Mouse (Mus musculus) embryonic facial prominence, embryonic 12.5 days (tissue): ENCODE data around the gene Cygb. TPM values are rescaled to one million over a fixed set of nuclear protein-coding genes. Genes with fewer than 3 reads are reported as not detected.
"Not testable (repeated sequence)": the region's sequence is repeated elsewhere in the genome, so short reads cannot be mapped to it uniquely, and the experiment has no call there.

Experiments used
- ATAC-seq: fragments of 200-750 bp; cut with Nextera tagmentation; 2 replicates; pipeline ENCODE4 v1.8.0; 2017; ENCODE audit not compliant: insufficient number of reproducible peaks, insufficient read depth, low FRiP score, low TSS enrichment
- H3K27ac ChIP-seq: fragments of 300-500 bp; sonication (generic); 2 replicates; pipeline ENCODE4 v1.5.1; 2016; ENCODE audit warnings: mild to moderate bottlenecking
- H3K27me3 ChIP-seq: fragments of 300-500 bp; sonication (generic); 2 replicates; pipeline ENCODE4 v1.6.1; 2016; ENCODE audit warnings: mild to moderate bottlenecking, moderate library complexity
- H3K36me3 ChIP-seq: fragments of 300-500 bp; sonication (generic); 2 replicates; pipeline ENCODE4 v1.6.1; 2016; ENCODE audit warnings: mild to moderate bottlenecking
- H3K4me1 ChIP-seq: fragments of 300-500 bp; sonication (generic); 2 replicates; pipeline ENCODE4 v1.6.1; 2016
- H3K4me2 ChIP-seq: fragments of 300-500 bp; sonication (generic); replicated peaks from 2 replicates; pipeline ENCODE4 v1.6.1; 2016; ENCODE audit warnings: mild to moderate bottlenecking, moderate library complexity
- H3K4me3 ChIP-seq: fragments of 300-500 bp; sonication (generic); 2 replicates; pipeline ENCODE4 v1.5.1; 2016; ENCODE audit warnings: mild to moderate bottlenecking
- H3K9ac ChIP-seq: fragments of 300-500 bp; sonication (generic); 2 replicates; pipeline ENCODE4 v1.6.1; 2016; ENCODE audit warnings: mild to moderate bottlenecking, moderate library complexity
- H3K9me3 ChIP-seq: fragments of 300-500 bp; sonication (generic); 2 replicates; pipeline ENCODE4 v1.6.1; 2016; ENCODE audit warnings: mild to moderate bottlenecking, moderate library complexity
- WGBS: fragments of 180-500 bp; shearing (Covaris S2); methylation state at CpG from one replicate; pipeline ENCODE4 v1.1.7; 2016; 5-methylcytosine and 5-hydroxymethylcytosine counted together
- polyA plus RNA-seq: library from polyadenylated mRNA; unstranded; fragments of >200 nt; fragmentation: Nextera tagmentation; extraction: Ambion mirVana; gene quantifications from 2 replicates; pipeline ENCODE4 v1.2.1, GENCODE M21; 2016

Cygb gene
- polyA plus RNA-seq, 1 experiment from 2014 or later, result 7.1 TPM

- Histone ChIP-seq H3K9me3 (no peaks in the 10 kb centered on the region), H3K4me2 (peak overlapping the region; percentile 79), H3K4me3 (peak overlapping the region; percentile 90), H3K36me3 (peaks cover 41% of the 10 kb centered on the region), H3K4me1 (peaks cover 33% of the 10 kb centered on the region), H3K27me3 (no peaks in the 10 kb centered on the region), H3K27ac (peak overlapping the region; percentile 42), H3K9ac (peak overlapping the region; percentile 87)
- no peak for ATAC-seq
- under 1% methylated on average over 24 of the region's 24 CpGs for WGBS
Observed at GRCm38 (mm10) chr11:116671845-116672434, 17.8 kb upstream of the Cygb start.

GRCm38 (mm10) chr11:116671112-116671844, 17.2 kb upstream of the Cygb start:
- Histone ChIP-seq H3K4me1 (peaks cover 33% of the 10 kb centered on the region), H3K36me3 (peaks cover 34% of the 10 kb centered on the region), H3K4me2 (peak overlapping the region; percentile 79), H3K4me3 (peak overlapping the region; percentile 90), H3K27me3 (no peaks in the 10 kb centered on the region), H3K9me3 (no peaks in the 10 kb centered on the region), H3K27ac (peak overlapping the region; percentile 24), H3K9ac (peak overlapping the region; percentile 87)
- ATAC-seq, result peak; percentile 80
- 1% methylated on average over 45 of the region's 45 CpGs for WGBS

GRCm38 (mm10) chr11:116670386-116670785, 16.3 kb upstream of the Cygb start:
- H3K27ac ChIP-seq, result no peak overlapping the region
- peaks cover 36% of the 10 kb centered on the region for H3K4me1 ChIP-seq
- H3K9ac ChIP-seq, result no peak overlapping the region
- no peak for ATAC-seq
- H3K4me3 ChIP-seq, result no peak overlapping the region
- no peaks in the 10 kb centered on the region for H3K27me3 ChIP-seq
- peak overlapping the region; percentile 79; the same call in 1 of the 2 replicates for H3K4me2 ChIP-seq
- WGBS, result 71% methylated on average over 7 of the region's 7 CpGs
- no peaks in the 10 kb centered on the region for H3K9me3 ChIP-seq
- H3K36me3 ChIP-seq, result peaks cover 25% of the 10 kb centered on the region

GRCm38 (mm10) chr11:116669787-116670365, 15.8 kb upstream of the Cygb start:
- H3K4me3 ChIP-seq, result no peak overlapping the region
- no peak overlapping the region for H3K4me2 ChIP-seq
- H3K27ac ChIP-seq, result no peak overlapping the region
- WGBS, result 46% methylated on average over 13 of the region's 13 CpGs
- H3K4me1 ChIP-seq, result peaks cover 40% of the 10 kb centered on the region
- H3K36me3 ChIP-seq, result peaks cover 20% of the 10 kb centered on the region
- no peaks in the 10 kb centered on the region for H3K27me3 ChIP-seq
- H3K9me3 ChIP-seq, result no peaks in the 10 kb centered on the region
- no peak overlapping the region for H3K9ac ChIP-seq
- ATAC-seq, result no peak

- Histone ChIP-seq H3K27ac (no peak overlapping the region), H3K9me3 (no peaks in the 10 kb centered on the region), H3K4me1 (peaks cover 37% of the 10 kb centered on the region), H3K9ac (no peak overlapping the region), H3K4me3 (no peak overlapping the region), H3K4me2 (no peak overlapping the region), H3K36me3 (peaks cover 14% of the 10 kb centered on the region), H3K27me3 (no peaks in the 10 kb centered on the region)
- no peak for ATAC-seq
- 38% methylated on average over 5 of the region's 5 CpGs for WGBS
Observed at GRCm38 (mm10) chr11:116669316-116669715, 15.2 kb upstream of the Cygb start.

GRCm38 (mm10) chr11:116668839-116669238, 14.7 kb upstream of the Cygb start:
- no peak overlapping the region for H3K4me3 ChIP-seq
- WGBS, result 41% methylated on average over 7 of the region's 7 CpGs
- no peak overlapping the region for H3K27ac ChIP-seq
- H3K4me2 ChIP-seq, result no peak overlapping the region
- H3K9me3 ChIP-seq, result no peaks in the 10 kb centered on the region
- no peaks in the 10 kb centered on the region for H3K27me3 ChIP-seq
- H3K4me1 ChIP-seq, result peaks cover 39% of the 10 kb centered on the region
- no peak overlapping the region for H3K9ac ChIP-seq
- no peak for ATAC-seq
- H3K36me3 ChIP-seq, result peaks cover 10% of the 10 kb centered on the region

GRCm38 (mm10) chr11:116668381-116668825, 14.3 kb upstream of the Cygb start:
- peaks cover 5% of the 10 kb centered on the region for H3K36me3 ChIP-seq
- no peak overlapping the region for H3K4me3 ChIP-seq
- WGBS, result 81% methylated on average over 10 of the region's 10 CpGs
- H3K27me3 ChIP-seq, result 0 out of 2 replicates have a peak, but pooled peaks cover 2% of the 10 kb centered on the region
- H3K27ac ChIP-seq, result no peak overlapping the region
- no peak for ATAC-seq
- no peak overlapping the region for H3K9ac ChIP-seq
- peaks cover 40% of the 10 kb centered on the region for H3K4me1 ChIP-seq
- no peaks in the 10 kb centered on the region for H3K9me3 ChIP-seq
- no peak overlapping the region for H3K4me2 ChIP-seq

GRCm38 (mm10) chr11:116667930-116668329, 13.8 kb upstream of the Cygb start:
- 79% methylated on average over 8 of the region's 8 CpGs for WGBS
- Histone ChIP-seq H3K4me3 (no peak overlapping the region), H3K4me1 (peaks cover 39% of the 10 kb centered on the region), H3K27me3 (peaks cover 6% of the 10 kb centered on the region; the same call in 1 of the 2 replicates), H3K4me2 (no peak overlapping the region), H3K27ac (no peak overlapping the region), H3K9me3 (no peaks in the 10 kb centered on the region), H3K36me3 (peaks cover under 1% of the 10 kb centered on the region; the same call in 1 of the 2 replicates), H3K9ac (no peak overlapping the region)
- no peak for ATAC-seq

GRCm38 (mm10) chr11:116667012-116667411, 12.9 kb upstream of the Cygb start:
- H3K9me3 ChIP-seq, H3K9ac ChIP-seq, H3K4me3 ChIP-seq, ATAC-seq, H3K27ac ChIP-seq, H3K36me3 ChIP-seq, H3K4me2 ChIP-seq: not testable (repeated sequence)
- peaks cover 11% of the 10 kb centered on the region; the same call in 1 of the 2 replicates for H3K27me3 ChIP-seq
- peaks cover 40% of the 10 kb centered on the region for H3K4me1 ChIP-seq
- WGBS, result 82% methylated on average over 5 of the region's 5 CpGs

GRCm38 (mm10) chr11:116666566-116666965, 12.5 kb upstream of the Cygb start:
- Histone ChIP-seq H3K27me3 (peaks cover 11% of the 10 kb centered on the region; the same call in 1 of the 2 replicates), H3K36me3 (no peaks in the 10 kb centered on the region), H3K4me1 (peaks cover 45% of the 10 kb centered on the region), H3K4me3 (no peak overlapping the region), H3K9me3 (no peaks in the 10 kb centered on the region), H3K27ac (no peak overlapping the region), H3K9ac (no peak overlapping the region), H3K4me2 (no peak overlapping the region)
- no peak for ATAC-seq
- WGBS, result 74% methylated on average over 9 of the region's 9 CpGs

GRCm38 (mm10) chr11:116665289-116665688, 11.2 kb upstream of the Cygb start:
- H3K4me1 ChIP-seq, result peaks cover 52% of the 10 kb centered on the region

More at GRCm38 (mm10) chr11:116665289-116665688, 11.2 kb upstream of the Cygb start:
- Histone ChIP-seq H3K9me3 (no peaks in the 10 kb centered on the region), H3K27ac (no peak overlapping the region), H3K27me3 (peaks cover 11% of the 10 kb centered on the region; the same call in 1 of the 2 replicates), H3K36me3 (no peaks in the 10 kb centered on the region), H3K9ac (no peak overlapping the region), H3K4me3 (no peak overlapping the region), H3K4me2 (no peak overlapping the region)
- no peak for ATAC-seq
- WGBS, result 54% methylated on average over 9 of the region's 10 CpGs
